Mouse (Mus musculus): ENCODE results near the gene Zfp704. TPM values are rescaled to one million over a fixed set of nuclear protein-coding genes. Genes with fewer than 3 reads are reported as not detected.

The Zfp704 gene
- total and polyA plus RNA-seq, 3 experiments, result 0.02 to 0.22 TPM; not detected in 1

DNA sequence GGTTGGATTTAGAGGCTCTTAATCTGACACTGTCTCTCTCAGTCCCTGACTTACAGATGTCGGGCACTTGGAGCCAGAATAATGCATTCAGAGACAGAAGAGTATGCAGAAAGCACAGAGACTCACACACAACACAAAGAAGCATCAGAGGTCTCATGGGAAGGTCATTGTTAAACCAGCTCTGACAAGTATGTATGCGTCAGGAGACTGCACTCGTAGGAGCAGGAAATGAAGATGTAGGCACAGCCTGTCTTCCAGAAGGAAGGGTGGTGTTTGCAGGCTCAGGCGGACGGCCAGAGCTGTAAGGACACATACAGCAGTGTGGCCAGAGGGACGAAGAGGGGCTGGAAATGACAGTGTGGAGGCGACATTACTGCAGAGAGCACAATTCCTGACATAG is 72.0 kb downstream of the Zfp704 start:
- DNase-seq (ENCODE audit: low spot score) (no peak), ATAC-seq (ENCODE audit: extremely low read depth, insufficient number of reproducible peaks, low FRiP score, poor library complexity, severe bottlenecking) (no peak)
- Histone ChIP-seq H3K27me3 (ENCODE audit: insufficient read depth, low read length) (peaks cover 3% of the 10 kb centered on the region; the same call in 1 of the 2 replicates), H3K36me3 (replicated peaks) (no peaks in the 10 kb centered on the region), H3K4me3 (ENCODE audit: low read depth, low read length) (no peak overlapping the region), H3K4me1 (ENCODE audit: insufficient read depth, low read depth, low read length) (0 out of 2 replicates have a peak, but pooled peaks cover 2% of the 10 kb centered on the region), H3K9me3 (replicated peaks) (no peaks in the 10 kb centered on the region)
- TF ChIP-seq GATA1 (IDR thresholded peaks at IDR 0.05; ENCODE audit: borderline replicate concordance, low read length), result no peak

DNA sequence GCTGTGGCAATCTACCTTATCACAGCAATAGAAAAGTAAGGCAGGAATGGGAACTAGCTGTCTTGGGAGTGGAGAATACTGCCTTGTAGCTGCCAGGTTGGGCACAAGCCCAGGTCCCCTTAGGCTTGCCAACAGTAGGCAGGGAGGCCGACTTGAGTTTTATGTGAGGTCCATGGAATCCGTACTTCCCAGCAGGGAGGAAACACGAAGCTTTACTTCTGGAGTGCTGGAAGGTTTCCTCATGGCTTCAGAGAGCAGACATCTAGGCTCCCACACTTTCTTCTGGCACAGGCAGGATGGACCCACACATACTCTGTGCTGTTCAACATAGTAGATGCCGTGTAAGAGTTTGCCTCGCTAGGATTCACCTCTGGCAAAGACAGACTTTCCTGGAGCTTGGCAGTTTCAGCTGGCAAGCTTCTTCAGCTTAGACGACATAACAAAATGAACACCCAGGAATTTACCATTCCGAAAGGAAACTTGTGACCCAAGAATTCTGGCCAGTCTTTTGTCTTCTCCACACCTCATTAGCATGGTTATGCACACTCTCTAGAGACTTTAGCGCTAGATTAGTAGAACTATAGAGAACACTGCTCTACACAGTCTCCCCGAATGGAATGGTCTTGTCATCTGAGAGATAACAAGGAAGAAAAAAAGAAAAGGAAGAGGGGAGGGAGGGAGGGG is 79.6 kb downstream of the Zfp704 start:
- no peaks in the 10 kb centered on the region for H3K4me1 ChIP-seq (ENCODE audit: insufficient read depth, low read depth, low read length)
- H3K27me3 ChIP-seq (ENCODE audit: insufficient read depth, low read length), result peaks cover 3% of the 10 kb centered on the region; the same call in 1 of the 2 replicates
- TF ChIP-seq CTCF (IDR thresholded peaks at IDR 0.05; ENCODE audit: low read depth, low read length), result no peak
- no peak for TF ChIP-seq TAL1 (conservative IDR thresholded peaks at IDR 0.05; ENCODE audit: low read depth, low read length)
- TF ChIP-seq GATA1 (IDR thresholded peaks at IDR 0.05; ENCODE audit: borderline replicate concordance, low read length), result no peak
- no peak for TF ChIP-seq POLR2AphosphoS5 (IDR thresholded peaks at IDR 0.05; ENCODE audit: insufficient replicate concordance, low read depth, low read length)
- TF ChIP-seq GATA2 (IDR thresholded peaks at IDR 0.05; ENCODE audit: borderline replicate concordance, low read depth, low read length), result no peak
- ATAC-seq (ENCODE audit: extremely low read depth, insufficient number of reproducible peaks, low FRiP score, poor library complexity, severe bottlenecking) (no peak), DNase-seq (ENCODE audit: low spot score) (no peak)
- no peaks in the 10 kb centered on the region for H3K9me3 ChIP-seq (replicated peaks)
- no peak overlapping the region for H3K4me3 ChIP-seq (ENCODE audit: low read depth, low read length)
- H3K36me3 ChIP-seq (replicated peaks), result no peaks in the 10 kb centered on the region

DNA sequence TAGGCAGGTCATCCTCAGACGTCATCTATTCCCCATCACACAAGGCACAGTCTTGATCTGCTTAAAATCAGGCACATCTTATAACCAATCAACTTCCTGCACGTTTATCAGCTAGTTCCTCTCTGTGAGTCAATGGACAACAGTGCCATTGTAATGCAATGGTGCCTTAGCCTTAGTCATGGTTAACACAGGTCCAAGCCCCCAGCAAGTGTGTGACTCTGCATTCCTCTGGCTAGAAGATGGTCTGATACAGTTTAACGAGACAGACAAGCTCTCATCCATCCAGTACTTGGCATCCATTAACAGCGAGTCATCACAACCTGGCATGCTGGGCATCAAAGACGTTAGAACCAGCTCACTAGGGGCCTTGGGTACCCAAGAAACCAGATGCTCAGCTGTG is 85.5 kb downstream of the Zfp704 start:
- no peaks in the 10 kb centered on the region for H3K4me1 ChIP-seq (ENCODE audit: insufficient read depth, low read depth, low read length)
- DNase-seq (ENCODE audit: low spot score) (no peak), ATAC-seq (ENCODE audit: extremely low read depth, insufficient number of reproducible peaks, low FRiP score, poor library complexity, severe bottlenecking) (no peak)
- H3K36me3 ChIP-seq (replicated peaks), result no peaks in the 10 kb centered on the region
- TF ChIP-seq POLR2AphosphoS5 (IDR thresholded peaks at IDR 0.05; ENCODE audit: insufficient replicate concordance, low read depth, low read length), result no peak
- no peak for TF ChIP-seq GATA2 (IDR thresholded peaks at IDR 0.05; ENCODE audit: borderline replicate concordance, low read depth, low read length)
- TF ChIP-seq GATA1 (IDR thresholded peaks at IDR 0.05; ENCODE audit: borderline replicate concordance, low read length), result no peak
- no peak for TF ChIP-seq CTCF (IDR thresholded peaks at IDR 0.05; ENCODE audit: low read depth, low read length)
- no peak for TF ChIP-seq TAL1 (conservative IDR thresholded peaks at IDR 0.05; ENCODE audit: low read depth, low read length)
- H3K4me3 ChIP-seq (ENCODE audit: low read depth, low read length), result no peak overlapping the region
- H3K9me3 ChIP-seq (replicated peaks), result no peaks in the 10 kb centered on the region
- H3K27me3 ChIP-seq (ENCODE audit: insufficient read depth, low read length), result 0 out of 2 replicates have a peak, but pooled peaks cover 2% of the 10 kb centered on the region

DNA sequence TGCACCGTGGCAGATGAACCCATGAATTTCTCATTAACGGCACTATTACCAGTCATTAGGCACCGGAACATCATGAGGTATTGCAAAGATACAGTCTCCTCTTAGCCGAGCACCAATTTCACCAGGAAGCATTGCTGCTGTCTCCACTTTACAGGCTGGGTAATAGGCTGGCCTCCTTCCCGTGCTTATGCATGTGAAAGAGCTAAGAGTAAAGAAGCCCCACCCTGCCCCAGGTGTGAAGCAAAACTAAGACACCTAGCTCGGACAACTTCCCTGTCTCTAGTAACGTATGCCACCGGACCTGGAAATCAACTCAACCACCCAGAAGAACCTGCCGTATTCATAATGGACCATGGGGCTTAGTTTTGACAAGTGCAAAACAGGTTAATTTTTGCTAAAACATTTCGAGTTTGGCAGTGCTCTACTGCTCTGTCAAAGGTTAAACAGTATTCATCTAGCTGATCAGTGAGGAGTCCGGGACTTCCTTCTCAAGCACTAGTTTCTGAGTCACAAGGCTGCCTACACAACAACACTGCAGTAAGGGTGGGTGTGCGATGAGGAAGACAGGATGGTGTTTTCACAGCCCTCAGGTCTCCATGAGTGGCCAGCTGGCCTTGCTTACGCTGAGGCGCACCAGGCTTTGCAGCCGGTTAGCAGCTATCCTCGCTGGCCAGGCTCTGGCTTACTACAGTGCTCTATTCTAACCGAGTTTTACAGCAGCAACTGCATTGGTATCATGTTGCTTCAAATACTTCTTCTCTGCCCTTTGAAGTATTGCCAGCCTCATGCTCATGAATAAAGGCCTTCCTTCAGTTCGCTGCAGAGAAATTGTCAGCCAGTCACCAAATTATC is 86.6 kb downstream of the Zfp704 start:
- 0 out of 2 replicates have a peak, but pooled peaks cover 2% of the 10 kb centered on the region for H3K27me3 ChIP-seq (ENCODE audit: insufficient read depth, low read length)
- H3K9me3 ChIP-seq (replicated peaks), result no peaks in the 10 kb centered on the region
- ATAC-seq (ENCODE audit: extremely low read depth, insufficient number of reproducible peaks, low FRiP score, poor library complexity, severe bottlenecking), result no peak
- H3K4me1 ChIP-seq (ENCODE audit: insufficient read depth, low read depth, low read length), result no peaks in the 10 kb centered on the region
- no peaks in the 10 kb centered on the region for H3K36me3 ChIP-seq (replicated peaks)
- no peak overlapping the region for H3K4me3 ChIP-seq (ENCODE audit: low read depth, low read length)
- no peak for TF ChIP-seq GATA2 (IDR thresholded peaks at IDR 0.05; ENCODE audit: borderline replicate concordance, low read depth, low read length)
- no peak for TF ChIP-seq TAL1 (conservative IDR thresholded peaks at IDR 0.05; ENCODE audit: low read depth, low read length)
- no peak for TF ChIP-seq GATA1 (IDR thresholded peaks at IDR 0.05; ENCODE audit: borderline replicate concordance, low read length)
- no peak for TF ChIP-seq POLR2AphosphoS5 (IDR thresholded peaks at IDR 0.05; ENCODE audit: insufficient replicate concordance, low read depth, low read length)
- no peak for TF ChIP-seq CTCF (IDR thresholded peaks at IDR 0.05; ENCODE audit: low read depth, low read length)
- DNase-seq (ENCODE audit: low spot score), result no peak

DNA sequence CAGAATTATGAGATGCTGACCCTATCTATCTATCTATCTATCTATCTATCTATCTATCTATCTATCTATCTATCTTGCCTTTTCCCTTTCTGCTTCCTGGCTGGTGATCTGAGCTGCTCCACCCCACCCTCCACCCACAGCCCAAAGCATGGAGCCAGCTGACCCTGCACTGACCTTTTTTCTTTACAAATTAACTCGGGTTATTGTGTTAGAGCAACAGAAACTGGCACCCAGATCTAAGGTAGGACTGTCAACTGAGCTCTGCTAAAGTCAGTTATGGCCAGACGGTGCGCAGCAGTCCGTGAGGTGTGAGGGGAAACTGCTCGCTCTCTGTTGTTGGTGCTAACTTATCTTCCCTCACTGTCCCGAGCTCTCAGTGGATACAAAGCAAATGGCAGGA is 87.9 kb downstream of the Zfp704 start:
- no peaks in the 10 kb centered on the region for H3K36me3 ChIP-seq (replicated peaks)
- no peak overlapping the region for H3K4me3 ChIP-seq (ENCODE audit: low read depth, low read length)
- 0 out of 2 replicates have a peak, but pooled peaks cover 2% of the 10 kb centered on the region for H3K27me3 ChIP-seq (ENCODE audit: insufficient read depth, low read length)
- no peaks in the 10 kb centered on the region for H3K4me1 ChIP-seq (ENCODE audit: insufficient read depth, low read depth, low read length)
- no peak for ATAC-seq (ENCODE audit: extremely low read depth, insufficient number of reproducible peaks, low FRiP score, poor library complexity, severe bottlenecking)
- no peak for DNase-seq (ENCODE audit: low spot score)
- no peak for TF ChIP-seq GATA2 (IDR thresholded peaks at IDR 0.05; ENCODE audit: borderline replicate concordance, low read depth, low read length)
- no peak for TF ChIP-seq GATA1 (IDR thresholded peaks at IDR 0.05; ENCODE audit: borderline replicate concordance, low read length)
- no peak for TF ChIP-seq TAL1 (conservative IDR thresholded peaks at IDR 0.05; ENCODE audit: low read depth, low read length)
- H3K9me3 ChIP-seq (replicated peaks), result no peaks in the 10 kb centered on the region

DNA sequence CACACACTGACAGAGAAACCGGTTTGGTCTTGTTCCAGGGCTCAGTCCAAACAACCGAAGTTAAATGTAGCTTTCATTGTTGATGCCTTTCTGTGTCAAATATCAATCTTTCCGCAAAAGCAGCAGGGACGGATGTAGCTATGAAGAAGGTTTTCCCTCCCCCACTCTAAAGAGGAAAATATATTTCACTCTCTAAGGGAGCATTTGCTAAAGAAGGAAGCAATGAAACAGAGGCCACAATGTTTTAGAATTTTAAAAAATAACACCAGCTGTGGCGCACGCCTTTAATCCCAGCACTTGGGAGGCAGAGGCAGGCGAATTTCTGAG is 89.2 kb downstream of the Zfp704 start:
- Histone ChIP-seq H3K9me3 (replicated peaks) (no peaks in the 10 kb centered on the region), H3K4me3 (ENCODE audit: low read depth, low read length) (no peak overlapping the region), H3K4me1 (ENCODE audit: insufficient read depth, low read depth, low read length) (no peaks in the 10 kb centered on the region), H3K36me3 (replicated peaks) (no peaks in the 10 kb centered on the region), H3K27me3 (ENCODE audit: insufficient read depth, low read length) (0 out of 2 replicates have a peak, but pooled peaks cover 2% of the 10 kb centered on the region)
- TF ChIP-seq POLR2AphosphoS5 (IDR thresholded peaks at IDR 0.05; ENCODE audit: insufficient replicate concordance, low read depth, low read length), result no peak
- no peak for TF ChIP-seq TAL1 (conservative IDR thresholded peaks at IDR 0.05; ENCODE audit: low read depth, low read length)
- no peak for TF ChIP-seq GATA1 (IDR thresholded peaks at IDR 0.05; ENCODE audit: borderline replicate concordance, low read length)
- TF ChIP-seq GATA2 (IDR thresholded peaks at IDR 0.05; ENCODE audit: borderline replicate concordance, low read depth, low read length), result no peak
- no peak for TF ChIP-seq CTCF (IDR thresholded peaks at IDR 0.05; ENCODE audit: low read depth, low read length)
- DNase-seq (ENCODE audit: low spot score) (no peak), ATAC-seq (ENCODE audit: extremely low read depth, insufficient number of reproducible peaks, low FRiP score, poor library complexity, severe bottlenecking) (no peak)

All from G1E (cell line).